Mouse (Mus musculus) lung, postnatal 14 days (tissue): ENCODE results near the gene Arap2.
"Not testable (repeated sequence)": the region's sequence is repeated elsewhere in the genome, so short reads cannot be mapped to it uniquely, and the experiment has no call there.

ENCODE experiments used
- DNase-seq: peaks from one replicate; pipeline ENCODE4 v3.0.0; 2021

Arap2 gene

GRCm38 (mm10) chr5:62739451-62740415 lies 26.2 kb downstream of the Arap2 start:
- DNase-seq = no peak

GRCm38 (mm10) chr5:62730573-62730972 lies 35.4 kb downstream of the Arap2 start:
- DNase-seq = not testable (repeated sequence)

- DNase-seq = no peak
Measured at GRCm38 (mm10) chr5:62725551-62725950, 40.4 kb downstream of the Arap2 start.

- no peak for DNase-seq
Measured at GRCm38 (mm10) chr5:62723261-62724105, 42.5 kb downstream of the Arap2 start.

GRCm38 (mm10) chr5:62716468-62716867 lies 49.5 kb downstream of the Arap2 start:
- DNase-seq = no peak

- DNase-seq = no peak
Measured at GRCm38 (mm10) chr5:62715977-62716376, 50.0 kb downstream of the Arap2 start.

- no peak for DNase-seq
Measured at GRCm38 (mm10) chr5:62715436-62715835, 50.5 kb downstream of the Arap2 start.

- no peak for DNase-seq
Measured at GRCm38 (mm10) chr5:62710955-62711354, 55.0 kb downstream of the Arap2 start.

GRCm38 (mm10) chr5:62706900-62707299 lies 59.1 kb downstream of the Arap2 start:
- no peak for DNase-seq

- no peak for DNase-seq
Measured at GRCm38 (mm10) chr5:62689965-62690364, 76.0 kb downstream of the Arap2 start.

- DNase-seq = no peak
Measured at GRCm38 (mm10) chr5:62683751-62684150, 82.2 kb downstream of the Arap2 start.

GRCm38 (mm10) chr5:62683207-62683606 lies 82.8 kb downstream of the Arap2 start:
- DNase-seq = no peak

- DNase-seq = no peak
Measured at GRCm38 (mm10) chr5:62677390-62677789, 88.6 kb downstream of the Arap2 start.

- DNase-seq = no peak
Measured at GRCm38 (mm10) chr5:62672736-62673436, 93.1 kb downstream of the Arap2 start.

GRCm38 (mm10) chr5:62665329-62665728 lies 100.6 kb downstream of the Arap2 start:
- DNase-seq = no peak

GRCm38 (mm10) chr5:62664847-62665246 lies 101.1 kb downstream of the Arap2 start:
- DNase-seq = no peak

- DNase-seq = no peak
Measured at GRCm38 (mm10) chr5:62663206-62663605, 102.8 kb downstream of the Arap2 start.

- DNase-seq = no peak
Measured at GRCm38 (mm10) chr5:62653924-62654323, 112.0 kb downstream of the Arap2 start.

- DNase-seq = no peak
Measured at GRCm38 (mm10) chr5:62642330-62642729, 123.6 kb downstream of the Arap2 start.

- no peak for DNase-seq
Measured at GRCm38 (mm10) chr5:62640501-62640900, 125.5 kb downstream of the Arap2 start.

- no peak for DNase-seq
Measured at GRCm38 (mm10) chr5:62636341-62636740, 129.6 kb downstream of the Arap2 start.

- no peak for DNase-seq
Measured at GRCm38 (mm10) chr5:62628901-62629300, 137.1 kb downstream of the Arap2 start.
